ENCODE assay signal across 16 mouse cellular contexts in the genomic region with DNA sequence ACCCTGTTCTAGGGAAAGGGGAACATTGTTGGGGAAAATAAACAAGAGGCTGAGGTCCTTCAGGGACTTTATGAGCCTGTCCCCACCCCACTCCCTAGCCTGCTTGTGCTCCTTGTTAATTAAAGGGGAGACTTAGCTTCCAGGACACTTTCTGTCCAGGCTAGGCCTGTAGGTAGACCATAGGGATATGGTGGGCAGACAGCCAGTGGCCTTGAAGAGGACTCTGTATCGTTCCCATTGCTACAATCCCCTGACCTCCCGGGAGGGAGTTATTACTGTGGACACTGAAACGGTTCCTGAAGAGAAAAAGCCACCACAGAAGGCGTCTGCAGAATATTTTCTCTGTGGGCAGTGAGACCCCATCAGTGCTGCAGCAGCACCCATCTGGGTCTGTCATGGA. TPM values are rescaled to one million over a fixed set of nuclear protein-coding genes. Genes with fewer than 3 reads are reported as not detected.
DNase-seq lines count a peak whose midpoint lies in the region.
"Had no signal": no experiment of that assay in that cellular context is flagged by ENCODE, and none has a peak within 500 bp of the region (broad histone marks: within the 10 kb centered on the region; RNA-seq: fewer than 3 reads in every experiment).

No protein-coding gene starts in this region.

- DNase-seq in testis, postnatal 10 days (ENCODE audit: low spot score) = peak; percentile 73
- DNase-seq in testis, postnatal 14 days (ENCODE audit: low spot score) = peak; percentile 61
- DNase-seq in adrenal gland, postnatal 10 days = no peak
- no peak for DNase-seq in adrenal gland, postnatal 25 days
- DNase-seq: adrenal gland, adult 2 months; adrenal gland, adult 8-10 months; adrenal gland, postnatal 14 days; adrenal gland, postnatal 36 days; B cell, adult 2 months; cerebellum, adult 11 months; cerebellum, adult 11-12 months; cerebellum, adult 18-20 months; cerebellum, adult 2 months; cerebellum, adult 8-10 months had no signal

RNA-seq across cellular contexts. Expression of gene Rspo4, which starts 27.1 kb away (rescaled TPM):
- not detected for total RNA-seq in adrenal gland, postnatal 10 days (2021)
- 0.24 TPM in 1 of 2 replicates, not detected in the other for total RNA-seq in adrenal gland, postnatal 25 days (2021)
- total RNA-seq: adrenal gland, postnatal 14 days; CH12.LX; MEL had no signal

Comparison
In these comparisons a context has a peak if more than half of its experiments do, and no peak if none do; other contexts are left out.
1. DNase-seq: peak in testis, postnatal 10 days (single experiment) and testis, postnatal 14 days (single experiment); none in adrenal gland, postnatal 10 days (single experiment) and adrenal gland, postnatal 25 days (single experiment).